Mouse (Mus musculus): ENCODE results near the gene Pabpc4.

GRCm38 (mm10) chr4:123235835-123236430, 26.2 kb upstream of the Pabpc4 start:
- TF ChIP-seq POLR2A (IDR thresholded peaks at IDR 0.05; ENCODE audit: borderline replicate concordance, insufficient read depth, low read length) (no peak), CTCF (IDR thresholded peaks at IDR 0.05; ENCODE audit: borderline replicate concordance, insufficient read depth, low read depth, low read length) (no peak)

Measured in cerebellum, adult 2 months (tissue).